Mouse (Mus musculus): ENCODE measurements around the gene Ints7. TPM values are rescaled to one million over a fixed set of nuclear protein-coding genes. Genes with fewer than 3 reads are reported as not detected.

Ints7 gene
- polyA plus RNA-seq, 1 experiment from 2014 or later: 34.7 TPM

GRCm38 (mm10) chr1:191618067-191618766 lies 42.8 kb downstream of the Ints7 start:
- Histone ChIP-seq H3K27ac (no peak overlapping the region), H3K9ac (no peak overlapping the region), H3K9me3 (ENCODE audit: control insufficient read depth, low read length) (no peaks in the 10 kb centered on the region), H3K4me3 (replicated peaks; ENCODE audit: low read length) (no peak overlapping the region), H3K27me3 (ENCODE audit: control insufficient read depth, insufficient read depth, low read length) (no peaks in the 10 kb centered on the region), H3K4me2 (replicated peaks) (no peak overlapping the region), H3K36me3 (replicated peaks; ENCODE audit: control insufficient read depth, insufficient read depth) (peaks cover 97% of the 10 kb centered on the region), H3K4me1 (replicated peaks; ENCODE audit: control insufficient read depth, insufficient read depth, low read length) (no peaks in the 10 kb centered on the region)
- DNase-seq (ENCODE audit: low spot score): no peak
- WGBS: 93% methylated on average over 12 of the region's 12 CpGs
- no peak for ATAC-seq (ENCODE audit: low FRiP score)

GRCm38 (mm10) chr1:191621096-191621495 lies 45.7 kb downstream of the Ints7 start:
- WGBS: 96% methylated on average over 8 of the region's 8 CpGs
- no peaks in the 10 kb centered on the region for H3K4me1 ChIP-seq (replicated peaks; ENCODE audit: control insufficient read depth, insufficient read depth, low read length)
- H3K9ac ChIP-seq: no peak overlapping the region
- H3K9me3 ChIP-seq (ENCODE audit: control insufficient read depth, low read length): no peaks in the 10 kb centered on the region
- H3K36me3 ChIP-seq (replicated peaks; ENCODE audit: control insufficient read depth, insufficient read depth): peaks cover 69% of the 10 kb centered on the region
- H3K4me2 ChIP-seq (replicated peaks): no peak overlapping the region
- H3K27ac ChIP-seq: no peak overlapping the region
- DNase-seq (ENCODE audit: low spot score): no peak
- no peak overlapping the region for H3K4me3 ChIP-seq (replicated peaks; ENCODE audit: low read length)
- H3K27me3 ChIP-seq (ENCODE audit: control insufficient read depth, insufficient read depth, low read length): no peaks in the 10 kb centered on the region
- ATAC-seq (ENCODE audit: low FRiP score): no peak

GRCm38 (mm10) chr1:191622801-191623200 lies 47.4 kb downstream of the Ints7 start:
- Histone ChIP-seq H3K4me2 (replicated peaks) (no peak overlapping the region), H3K27me3 (ENCODE audit: control insufficient read depth, insufficient read depth, low read length) (no peaks in the 10 kb centered on the region), H3K36me3 (replicated peaks; ENCODE audit: control insufficient read depth, insufficient read depth) (peaks cover 52% of the 10 kb centered on the region), H3K4me1 (replicated peaks; ENCODE audit: control insufficient read depth, insufficient read depth, low read length) (no peaks in the 10 kb centered on the region), H3K9ac (no peak overlapping the region), H3K9me3 (ENCODE audit: control insufficient read depth, low read length) (no peaks in the 10 kb centered on the region), H3K27ac (no peak overlapping the region), H3K4me3 (replicated peaks; ENCODE audit: low read length) (no peak overlapping the region)
- 95% methylated on average over 8 of the region's 8 CpGs for WGBS
- DNase-seq (ENCODE audit: low spot score) (no peak), ATAC-seq (ENCODE audit: low FRiP score) (no peak)

- H3K4me3 ChIP-seq (replicated peaks; ENCODE audit: low read length): no peak overlapping the region
- H3K36me3 ChIP-seq (replicated peaks; ENCODE audit: control insufficient read depth, insufficient read depth): peaks cover 35% of the 10 kb centered on the region
- no peak overlapping the region for H3K27ac ChIP-seq
- H3K27me3 ChIP-seq (ENCODE audit: control insufficient read depth, insufficient read depth, low read length): no peaks in the 10 kb centered on the region
- no peak overlapping the region for H3K9ac ChIP-seq
- no peak overlapping the region for H3K4me2 ChIP-seq (replicated peaks)
- no peaks in the 10 kb centered on the region for H3K9me3 ChIP-seq (ENCODE audit: control insufficient read depth, low read length)
- H3K4me1 ChIP-seq (replicated peaks; ENCODE audit: control insufficient read depth, insufficient read depth, low read length): no peaks in the 10 kb centered on the region
- 81% methylated on average over 6 of the region's 6 CpGs for WGBS
- ATAC-seq (ENCODE audit: low FRiP score): no peak
- no peak for DNase-seq (ENCODE audit: low spot score)
Measured at GRCm38 (mm10) chr1:191624492-191624891, 49.1 kb downstream of the Ints7 start.

GRCm38 (mm10) chr1:191625026-191625425 lies 49.6 kb downstream of the Ints7 start:
- H3K27ac ChIP-seq: no peak overlapping the region
- no peaks in the 10 kb centered on the region for H3K9me3 ChIP-seq (ENCODE audit: control insufficient read depth, low read length)
- DNase-seq (ENCODE audit: low spot score) (no peak), ATAC-seq (ENCODE audit: low FRiP score) (no peak)
- no peak overlapping the region for H3K4me3 ChIP-seq (replicated peaks; ENCODE audit: low read length)
- no peak overlapping the region for H3K9ac ChIP-seq
- WGBS: 73% methylated on average over 6 of the region's 6 CpGs
- no peaks in the 10 kb centered on the region for H3K4me1 ChIP-seq (replicated peaks; ENCODE audit: control insufficient read depth, insufficient read depth, low read length)
- peaks cover 29% of the 10 kb centered on the region for H3K36me3 ChIP-seq (replicated peaks; ENCODE audit: control insufficient read depth, insufficient read depth)
- H3K4me2 ChIP-seq (replicated peaks): no peak overlapping the region
- H3K27me3 ChIP-seq (ENCODE audit: control insufficient read depth, insufficient read depth, low read length): no peaks in the 10 kb centered on the region

- Histone ChIP-seq H3K4me3 (replicated peaks; ENCODE audit: low read length) (no peak overlapping the region), H3K27ac (no peak overlapping the region), H3K9ac (no peak overlapping the region), H3K4me1 (replicated peaks; ENCODE audit: control insufficient read depth, insufficient read depth, low read length) (no peaks in the 10 kb centered on the region), H3K36me3 (replicated peaks; ENCODE audit: control insufficient read depth, insufficient read depth) (peaks cover 23% of the 10 kb centered on the region), H3K4me2 (replicated peaks) (no peak overlapping the region), H3K27me3 (ENCODE audit: control insufficient read depth, insufficient read depth, low read length) (no peaks in the 10 kb centered on the region), H3K9me3 (ENCODE audit: control insufficient read depth, low read length) (no peaks in the 10 kb centered on the region)
- ATAC-seq (ENCODE audit: low FRiP score): no peak
- no peak for DNase-seq (ENCODE audit: low spot score)
- WGBS: 61% methylated on average over 4 of the region's 4 CpGs
Measured at GRCm38 (mm10) chr1:191625620-191626019, 50.2 kb downstream of the Ints7 start.

- H3K27ac ChIP-seq: no peak overlapping the region
- H3K9me3 ChIP-seq (ENCODE audit: control insufficient read depth, low read length): no peaks in the 10 kb centered on the region
- no peaks in the 10 kb centered on the region for H3K4me1 ChIP-seq (replicated peaks; ENCODE audit: control insufficient read depth, insufficient read depth, low read length)
- H3K4me3 ChIP-seq (replicated peaks; ENCODE audit: low read length): no peak overlapping the region
- no peaks in the 10 kb centered on the region for H3K36me3 ChIP-seq (replicated peaks; ENCODE audit: control insufficient read depth, insufficient read depth)
- ATAC-seq (ENCODE audit: low FRiP score) (no peak), DNase-seq (ENCODE audit: low spot score) (no peak)
- H3K27me3 ChIP-seq (ENCODE audit: control insufficient read depth, insufficient read depth, low read length): no peaks in the 10 kb centered on the region
- H3K9ac ChIP-seq: no peak overlapping the region
- WGBS: 76% methylated on average over 11 of the region's 11 CpGs
- no peak overlapping the region for H3K4me2 ChIP-seq (replicated peaks)
Measured at GRCm38 (mm10) chr1:191628457-191629169, 53.2 kb downstream of the Ints7 start.

GRCm38 (mm10) chr1:191629170-191629636 lies 53.8 kb downstream of the Ints7 start:
- Histone ChIP-seq H3K4me1 (replicated peaks; ENCODE audit: control insufficient read depth, insufficient read depth, low read length) (no peaks in the 10 kb centered on the region), H3K9ac (no peak overlapping the region), H3K4me3 (replicated peaks; ENCODE audit: low read length) (no peak overlapping the region), H3K4me2 (replicated peaks) (no peak overlapping the region), H3K27ac (no peak overlapping the region), H3K9me3 (ENCODE audit: control insufficient read depth, low read length) (no peaks in the 10 kb centered on the region), H3K36me3 (replicated peaks; ENCODE audit: control insufficient read depth, insufficient read depth) (no peaks in the 10 kb centered on the region), H3K27me3 (ENCODE audit: control insufficient read depth, insufficient read depth, low read length) (no peaks in the 10 kb centered on the region)
- ATAC-seq (ENCODE audit: low FRiP score) (no peak), DNase-seq (ENCODE audit: low spot score) (no peak)
- 44% methylated on average over 3 of the region's 3 CpGs for WGBS

- no peak overlapping the region for H3K4me3 ChIP-seq (replicated peaks; ENCODE audit: low read length)
- no peaks in the 10 kb centered on the region for H3K27me3 ChIP-seq (ENCODE audit: control insufficient read depth, insufficient read depth, low read length)
- H3K27ac ChIP-seq: no peak overlapping the region
- DNase-seq (ENCODE audit: low spot score) (no peak), ATAC-seq (ENCODE audit: low FRiP score) (no peak)
- H3K4me1 ChIP-seq (replicated peaks; ENCODE audit: control insufficient read depth, insufficient read depth, low read length): no peaks in the 10 kb centered on the region
- H3K9ac ChIP-seq: no peak overlapping the region
- WGBS: 79% methylated on average over 6 of the region's 6 CpGs
- no peaks in the 10 kb centered on the region for H3K36me3 ChIP-seq (replicated peaks; ENCODE audit: control insufficient read depth, insufficient read depth)
- no peaks in the 10 kb centered on the region for H3K9me3 ChIP-seq (ENCODE audit: control insufficient read depth, low read length)
- H3K4me2 ChIP-seq (replicated peaks): no peak overlapping the region
Measured at GRCm38 (mm10) chr1:191632511-191633095, 57.2 kb downstream of the Ints7 start.
